Mouse (Mus musculus) heart, adult 2 months (tissue): ENCODE measurements around the gene Creg2. TPM values are rescaled to one million over a fixed set of nuclear protein-coding genes. Genes with fewer than 3 reads are reported as not detected.

Experiments
- DNase-seq, 2 experiments: peaks; one replicate each; pipeline ENCODE4 v3.0.0; 2021
- H3K27ac ChIP-seq: fragments of 200-600 bp; 2 replicates; pipeline ENCODE4 v1.8.1; 2022
- H3K27me3 ChIP-seq: fragments of 200-500 bp; 2 replicates; pipeline ENCODE4 v1.6.1; 2012; ENCODE audit warnings: mild to moderate bottlenecking, low read length, inconsistent platforms, mixed read lengths; ENCODE audit not compliant: control insufficient read depth, insufficient read depth
- H3K36me3 ChIP-seq: fragments of 200-500 bp; 2 replicates; pipeline ENCODE4 v1.6.1; 2012; ENCODE audit warnings: low read length, inconsistent platforms; ENCODE audit not compliant: control insufficient read depth, insufficient read depth
- H3K4me1 ChIP-seq: fragments of 200-500 bp; 2 replicates; pipeline ENCODE4 v1.6.1; 2011; ENCODE audit warnings: low read length; ENCODE audit not compliant: control insufficient read depth, insufficient read depth
- H3K4me3 ChIP-seq: fragments of 200-600 bp; 2 replicates; pipeline ENCODE4 v1.8.1; 2022
- H3K79me2 ChIP-seq: fragments of 200-500 bp; replicated peaks from 2 replicates; pipeline ENCODE4 v1.6.1; 2012; ENCODE audit warnings: mild to moderate bottlenecking, inconsistent platforms, low read length, moderate library complexity, mixed read lengths; ENCODE audit not compliant: control insufficient read depth, insufficient read depth
- H3K9ac ChIP-seq: fragments of 200-500 bp; 2 replicates; pipeline ENCODE4 v1.6.1; 2012; ENCODE audit warnings: low read depth, mild to moderate bottlenecking, control low read depth, inconsistent platforms, low read length, mixed read lengths
- CTCF ChIP-seq: fragments of 200-600 bp; IDR thresholded peaks from 2 replicates; pipeline ENCODE4 v1.8.1; 2022; ENCODE audit warnings: antibody characterized with exemption, mild to moderate bottlenecking, moderate library complexity
- EP300 ChIP-seq: fragments of 200-500 bp; IDR thresholded peaks from 2 replicates; pipeline ENCODE4 v1.6.1; 2011; ENCODE audit warnings: low read depth, low read length, control low read depth; ENCODE audit not compliant: insufficient read depth
- POLR2A ChIP-seq: fragments of 200-500 bp; IDR thresholded peaks from 2 replicates; pipeline ENCODE4 v1.6.1; 2011; ENCODE audit warnings: mild to moderate bottlenecking, low read depth, low read length, control low read depth; ENCODE audit not compliant: insufficient read depth
- WGBS: fragments of 180-500 bp; shearing (Covaris S2); methylation state at CpG from one replicate; pipeline ENCODE4 v1.1.7; 2018; 5-methylcytosine and 5-hydroxymethylcytosine counted together
- intact Hi-C: fragments of 180-260 bp; cut with DNase I; formaldehyde crosslinking; loops from one replicate; pipeline ENCODE4 v1.15.1; 2025
- polyA plus RNA-seq: library from polyadenylated mRNA; depleted of rRNA; stranded (reverse); fragments of >200 nt; gene quantifications from 2 replicates; pipeline ENCODE4 v1.2.3, GENCODE M21; 2012
- total RNA-seq, 2 experiments: library from RNA; stranded (reverse); gene quantifications; 2 replicates each; pipeline ENCODE4 v1.2.3; 2021

Gene Creg2
- total and polyA plus RNA-seq, 3 experiments, result 0.05 TPM; not detected in 2

DNA sequence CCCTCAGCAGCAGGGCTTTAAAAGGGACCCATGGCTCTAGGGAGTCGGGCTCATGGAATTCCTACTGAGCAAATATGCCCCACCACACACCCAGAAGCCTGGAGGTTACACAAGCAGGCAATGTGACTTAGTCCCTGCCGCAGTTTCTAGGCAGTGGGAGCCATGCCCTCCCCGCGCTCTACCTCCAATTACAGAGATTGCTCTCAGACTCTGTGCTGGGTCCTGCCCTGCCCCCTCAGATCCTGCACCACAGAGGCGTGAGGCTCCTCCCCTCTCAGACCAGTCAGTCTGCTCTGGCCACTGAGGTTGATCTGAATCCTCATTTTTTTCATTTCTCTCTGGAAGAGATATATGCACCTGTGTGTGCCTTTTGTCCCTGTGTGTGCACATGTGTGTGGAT lies 14.6 kb downstream of the Creg2 start:
- intact Hi-C loops, result no loop called here
- Histone ChIP-seq H3K4me1 (no peaks in the 10 kb centered on the region), H3K4me3 (no peak overlapping the region), H3K27me3 (no peaks in the 10 kb centered on the region; the same call in 1 of the 2 replicates), H3K27ac (no peak overlapping the region), H3K79me2 (no peaks in the 10 kb centered on the region), H3K9ac (no peak overlapping the region), H3K36me3 (no peaks in the 10 kb centered on the region)
- TF ChIP-seq POLR2A (no peak), EP300 (no peak), CTCF (no peak)
- no peak for DNase-seq
- WGBS, result 19% methylated on average over 5 of the region's 5 CpGs

DNA sequence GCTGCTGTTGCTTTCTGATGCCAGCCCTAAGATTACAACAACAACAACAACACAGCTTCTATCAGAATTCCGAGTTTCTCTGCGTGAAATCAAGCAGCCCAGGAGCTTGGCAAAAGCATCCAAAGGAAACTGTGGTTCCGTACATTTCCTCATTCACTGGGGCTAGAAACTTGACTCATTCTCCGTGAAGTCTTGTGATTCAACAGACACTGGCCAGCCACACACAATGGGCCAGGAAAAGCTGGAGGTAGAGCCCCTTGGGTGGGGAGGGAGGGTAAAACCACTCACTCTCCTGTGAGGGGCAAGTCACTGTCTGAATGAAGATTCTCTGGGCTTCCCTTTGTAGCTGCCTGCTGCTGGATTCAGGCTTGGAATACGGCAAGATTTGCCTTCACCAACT lies 15.1 kb downstream of the Creg2 start:
- no peak for TF ChIP-seq CTCF
- no peak for TF ChIP-seq EP300
- no peak for TF ChIP-seq POLR2A
- 29% methylated on average over 5 of the region's 5 CpGs for WGBS
- Histone ChIP-seq H3K27me3 (no peaks in the 10 kb centered on the region; the same call in 1 of the 2 replicates), H3K27ac (no peak overlapping the region), H3K36me3 (no peaks in the 10 kb centered on the region), H3K4me1 (no peaks in the 10 kb centered on the region), H3K79me2 (no peaks in the 10 kb centered on the region), H3K9ac (no peak overlapping the region), H3K4me3 (no peak overlapping the region)
- no peak for DNase-seq
- intact Hi-C loops, result no loop called here

DNA sequence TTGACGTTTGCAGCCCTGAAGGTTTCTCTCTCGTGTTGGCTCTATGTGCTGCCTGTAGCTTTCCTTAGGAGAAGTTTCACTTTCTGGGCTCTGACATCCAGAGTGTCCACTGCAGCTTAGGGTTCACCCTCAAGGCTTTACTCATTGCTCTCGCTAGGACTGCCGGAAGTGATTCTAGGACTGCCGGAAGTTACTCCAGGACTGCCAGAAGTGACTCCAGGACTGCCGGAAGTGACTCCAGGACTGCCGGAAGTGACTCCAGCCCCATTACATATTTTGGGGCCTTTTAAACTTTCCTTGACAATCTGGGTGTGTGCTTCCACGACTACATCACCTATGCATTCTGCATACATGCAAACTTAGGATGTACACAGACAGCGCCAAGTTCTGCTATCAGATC lies 22.7 kb downstream of the Creg2 start:
- DNase-seq, result no peak
- TF ChIP-seq EP300 (no peak), POLR2A (no peak), CTCF (no peak)
- H3K79me2 ChIP-seq, result no peaks in the 10 kb centered on the region
- intact Hi-C loops, result no loop called here
- no peaks in the 10 kb centered on the region for H3K36me3 ChIP-seq
- H3K9ac ChIP-seq, result no peak overlapping the region
- 60% methylated on average over 9 of the region's 9 CpGs for WGBS
- no peak overlapping the region for H3K27ac ChIP-seq
- H3K27me3 ChIP-seq, result no peaks in the 10 kb centered on the region
- no peaks in the 10 kb centered on the region for H3K4me1 ChIP-seq
- no peak overlapping the region for H3K4me3 ChIP-seq

DNA sequence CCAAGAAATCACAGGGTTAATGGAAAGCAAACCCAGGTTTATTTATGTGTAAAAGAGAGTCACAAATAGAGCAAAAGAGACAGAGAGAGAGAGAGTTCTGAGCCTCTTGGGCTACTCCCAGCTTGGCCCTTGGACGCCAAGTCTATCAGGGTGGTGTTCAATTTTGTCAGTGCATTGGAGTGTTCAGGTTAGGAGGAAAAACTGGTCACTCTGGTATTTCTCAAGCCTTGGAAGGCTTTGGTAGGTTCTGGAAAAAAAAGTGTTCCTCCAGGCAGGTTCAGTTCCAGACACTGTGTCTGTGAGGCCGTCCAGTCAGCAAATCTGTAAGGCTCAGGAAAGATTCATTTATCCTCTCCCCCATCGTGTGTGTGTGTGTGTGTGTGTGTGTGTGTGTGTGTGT lies 25.8 kb downstream of the Creg2 start:
- no peak overlapping the region for H3K27ac ChIP-seq
- H3K4me3 ChIP-seq, result no peak overlapping the region
- no peak overlapping the region for H3K9ac ChIP-seq
- no peaks in the 10 kb centered on the region for H3K27me3 ChIP-seq
- intact Hi-C loops, result no loop called here
- DNase-seq, result no peak
- 61% methylated on average over 3 of the region's 3 CpGs for WGBS
- H3K4me1 ChIP-seq, result no peaks in the 10 kb centered on the region
- H3K79me2 ChIP-seq, result no peaks in the 10 kb centered on the region
- H3K36me3 ChIP-seq, result no peaks in the 10 kb centered on the region
- TF ChIP-seq CTCF, result no peak
- TF ChIP-seq EP300, result no peak
- TF ChIP-seq POLR2A, result no peak

DNA sequence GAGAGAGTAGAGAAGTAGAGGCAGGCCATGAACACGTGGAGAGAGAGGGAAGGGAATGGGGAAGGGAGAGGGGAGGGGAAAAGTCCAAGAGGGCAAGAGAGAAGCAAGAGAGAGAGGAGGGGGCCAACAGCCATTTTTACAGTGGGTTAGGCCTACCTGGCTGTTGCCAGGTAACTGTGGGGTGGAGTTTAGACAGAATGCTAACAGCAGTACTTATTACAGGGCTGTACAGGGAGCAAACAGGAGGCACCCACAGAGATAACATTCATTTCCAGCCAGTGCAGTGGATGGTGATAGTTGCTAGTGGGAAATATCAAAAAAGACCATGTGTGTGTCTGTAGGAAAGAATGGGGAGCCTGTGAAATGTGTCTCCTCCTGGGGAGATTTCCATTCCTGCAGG lies 27.5 kb downstream of the Creg2 start:
- TF ChIP-seq POLR2A (no peak), CTCF (no peak), EP300 (no peak)
- Histone ChIP-seq H3K79me2 (no peaks in the 10 kb centered on the region), H3K4me3 (no peak overlapping the region), H3K36me3 (no peaks in the 10 kb centered on the region), H3K27me3 (no peaks in the 10 kb centered on the region), H3K4me1 (no peaks in the 10 kb centered on the region), H3K27ac (no peak overlapping the region), H3K9ac (no peak overlapping the region)
- intact Hi-C loops, result no loop called here
- 50% methylated on average over 1 of the region's 1 CpGs for WGBS
- no peak for DNase-seq

DNA sequence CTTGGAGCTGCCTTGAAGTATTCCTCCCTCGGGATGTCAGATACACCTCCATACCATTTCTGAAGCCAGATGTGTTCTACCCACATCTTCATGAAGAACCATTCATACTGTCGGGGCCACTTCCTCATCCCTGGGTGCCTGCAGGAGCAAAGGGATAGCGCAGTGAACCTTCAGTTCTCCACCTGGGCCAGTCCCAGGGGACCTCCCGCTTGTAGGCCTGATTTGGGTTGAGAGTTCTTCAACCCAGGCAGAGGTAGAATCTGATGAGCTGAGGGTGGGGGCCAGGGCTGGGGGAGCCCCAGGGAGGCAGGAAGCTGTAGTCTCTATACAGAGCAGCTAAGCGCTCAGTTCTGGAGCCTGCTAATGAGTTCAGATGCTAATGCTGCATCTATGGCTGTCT lies 28.2 kb downstream of the Creg2 start:
- H3K4me3 ChIP-seq, result no peak overlapping the region
- no peaks in the 10 kb centered on the region for H3K4me1 ChIP-seq
- intact Hi-C loops, result no loop called here
- WGBS, result 89% methylated on average over 5 of the region's 5 CpGs
- no peak overlapping the region for H3K9ac ChIP-seq
- TF ChIP-seq EP300 (no peak), POLR2A (no peak), CTCF (no peak)
- H3K79me2 ChIP-seq, result no peaks in the 10 kb centered on the region
- no peak overlapping the region for H3K27ac ChIP-seq
- no peak for DNase-seq
- no peaks in the 10 kb centered on the region for H3K27me3 ChIP-seq
- H3K36me3 ChIP-seq, result no peaks in the 10 kb centered on the region
